Mouse (Mus musculus) hindbrain, embryonic 12.5 days (tissue): Measurements from ENCODE around the gene Odf2. TPM values are rescaled to one million over a fixed set of nuclear protein-coding genes. Genes with fewer than 3 reads are reported as not detected.

Experiments used
- ATAC-seq: fragments of 200-750 bp; cut with Nextera tagmentation; 2 replicates; pipeline ENCODE4 v1.8.0; 2017; ENCODE audit warnings: moderate TSS enrichment; ENCODE audit not compliant: low FRiP score
- H3K27ac ChIP-seq: fragments of 300-500 bp; sonication (generic); 2 replicates; pipeline ENCODE4 v1.5.1; 2016; ENCODE audit warnings: mild to moderate bottlenecking
- H3K27me3 ChIP-seq: fragments of 300-500 bp; sonication (generic); 2 replicates; pipeline ENCODE4 v1.6.1; 2016; ENCODE audit warnings: mild to moderate bottlenecking
- H3K36me3 ChIP-seq: fragments of 300-500 bp; sonication (generic); 2 replicates; pipeline ENCODE4 v1.6.1; 2016; ENCODE audit warnings: mild to moderate bottlenecking
- H3K4me1 ChIP-seq: fragments of 300-500 bp; sonication (generic); 2 replicates; pipeline ENCODE4 v1.6.1; 2016
- H3K4me2 ChIP-seq: fragments of 300-500 bp; sonication (generic); replicated peaks from 2 replicates; pipeline ENCODE4 v1.6.1; 2016; ENCODE audit warnings: mild to moderate bottlenecking
- H3K4me3 ChIP-seq: fragments of 300-500 bp; sonication (generic); 2 replicates; pipeline ENCODE4 v1.5.1; 2016; ENCODE audit warnings: mild to moderate bottlenecking
- H3K9ac ChIP-seq: fragments of 300-500 bp; sonication (generic); 2 replicates; pipeline ENCODE4 v1.6.1; 2016; ENCODE audit warnings: mild to moderate bottlenecking, moderate library complexity
- H3K9me3 ChIP-seq: fragments of 300-500 bp; sonication (generic); replicated peaks from 2 replicates; pipeline ENCODE4 v1.6.1; 2016; ENCODE audit warnings: mild to moderate bottlenecking
- WGBS: fragments of 180-500 bp; shearing (Covaris S2); methylation state at CpG from one replicate; pipeline ENCODE4 v1.1.7; 2016; 5-methylcytosine and 5-hydroxymethylcytosine counted together
- polyA plus RNA-seq: library from polyadenylated mRNA; unstranded; fragments of >200 nt; fragmentation: Nextera tagmentation; extraction: Ambion mirVana; gene quantifications from 2 replicates; pipeline ENCODE4 v1.2.1, GENCODE M21; 2016

Odf2 gene
- 87.9 and 97.0 TPM in 2 replicates for polyA plus RNA-seq

GRCm38 (mm10) chr2:29889066-29889944, at the start of gene Odf2:
Gene Odf2, plus strand, starts transcription at chr2:29889221.
- H3K27me3 ChIP-seq: no peaks in the 10 kb centered on the region

GRCm38 (mm10) chr2:29839460-29839859, 49.6 kb upstream of the Odf2 start:
- Histone ChIP-seq H3K9me3 (no peaks in the 10 kb centered on the region), H3K4me3 (no peak overlapping the region), H3K4me1 (peaks cover 83% of the 10 kb centered on the region), H3K9ac (no peak overlapping the region), H3K27ac (peak overlapping the region; percentile 98), H3K36me3 (peaks cover 15% of the 10 kb centered on the region), H3K4me2 (peak overlapping the region; percentile 9; the same call in 1 of the 2 replicates), H3K27me3 (peaks cover 13% of the 10 kb centered on the region; the same call in 1 of the 2 replicates)
- WGBS: 17% methylated on average over 4 of the region's 4 CpGs
- peak; percentile 75 for ATAC-seq

More at GRCm38 (mm10) chr2:29889066-29889944, at the start of gene Odf2:
- Histone ChIP-seq H3K4me1 (peaks cover 20% of the 10 kb centered on the region), H3K4me2 (peak within 1 kb of the TSS; percentile 90), H3K4me3 (peak within 1 kb of the TSS; percentile 99), H3K9me3 (no peaks in the 10 kb centered on the region), H3K27ac (peak within 1 kb of the TSS; percentile 92), H3K36me3 (peaks cover 25% of the 10 kb centered on the region), H3K9ac (peak within 1 kb of the TSS; percentile 95)
- ATAC-seq: peak; percentile 87
- 1% methylated on average over 55 of the region's 70 CpGs for WGBS

GRCm38 (mm10) chr2:29843231-29844105, 45.6 kb upstream of the Odf2 start:
- Histone ChIP-seq H3K9me3 (no peaks in the 10 kb centered on the region), H3K27ac (peak overlapping the region; percentile 98), H3K36me3 (peaks cover 15% of the 10 kb centered on the region), H3K4me3 (peak overlapping the region; percentile 57; the same call in 1 of the 2 replicates), H3K27me3 (peaks cover 36% of the 10 kb centered on the region), H3K4me2 (peak overlapping the region; percentile 68), H3K9ac (peak overlapping the region; percentile 90), H3K4me1 (peaks cover 87% of the 10 kb centered on the region)
- peak; percentile 52 for ATAC-seq
- WGBS: 29% methylated on average over 9 of the region's 9 CpGs

GRCm38 (mm10) chr2:29844115-29844514, 44.9 kb upstream of the Odf2 start:
- peak overlapping the region; percentile 57 for H3K4me3 ChIP-seq
- peaks cover 15% of the 10 kb centered on the region for H3K36me3 ChIP-seq
- peaks cover 36% of the 10 kb centered on the region for H3K27me3 ChIP-seq
- no peaks in the 10 kb centered on the region for H3K9me3 ChIP-seq
- H3K4me1 ChIP-seq: peaks cover 87% of the 10 kb centered on the region
- H3K9ac ChIP-seq: peak overlapping the region; percentile 90
- H3K4me2 ChIP-seq: peak overlapping the region; percentile 68
- no peak for ATAC-seq
- peak overlapping the region; percentile 98 for H3K27ac ChIP-seq
- WGBS: 41% methylated on average over 2 of the region's 2 CpGs

- Histone ChIP-seq H3K4me2 (peak overlapping the region; percentile 68), H3K9me3 (no peaks in the 10 kb centered on the region), H3K27me3 (peaks cover 36% of the 10 kb centered on the region), H3K4me1 (peaks cover 87% of the 10 kb centered on the region), H3K27ac (peak overlapping the region; percentile 98), H3K4me3 (peak overlapping the region; percentile 57), H3K9ac (peak overlapping the region; percentile 90), H3K36me3 (peaks cover 15% of the 10 kb centered on the region)
- ATAC-seq: no peak
- 7% methylated on average over 3 of the region's 3 CpGs for WGBS
Observed at GRCm38 (mm10) chr2:29844661-29845060, 44.4 kb upstream of the Odf2 start.

- peak; percentile 1; the same call in 1 of the 2 replicates for ATAC-seq
Observed at GRCm38 (mm10) chr2:29845636-29846035, 43.4 kb upstream of the Odf2 start.

GRCm38 (mm10) chr2:29846061-29846853, 42.8 kb upstream of the Odf2 start:
- Histone ChIP-seq H3K9ac (peak overlapping the region; percentile 90), H3K4me2 (peak overlapping the region; percentile 68), H3K4me3 (peak overlapping the region; percentile 57), H3K27ac (peak overlapping the region; percentile 98), H3K9me3 (no peaks in the 10 kb centered on the region), H3K27me3 (peaks cover 36% of the 10 kb centered on the region), H3K4me1 (peaks cover 82% of the 10 kb centered on the region), H3K36me3 (peaks cover 15% of the 10 kb centered on the region)
- ATAC-seq: peak; percentile 61
- WGBS: 2% methylated on average over 47 of the region's 47 CpGs

More at GRCm38 (mm10) chr2:29845636-29846035, 43.4 kb upstream of the Odf2 start:
- Histone ChIP-seq H3K36me3 (peaks cover 15% of the 10 kb centered on the region), H3K27ac (peak overlapping the region; percentile 98), H3K4me3 (peak overlapping the region; percentile 57), H3K4me1 (peaks cover 87% of the 10 kb centered on the region), H3K9me3 (no peaks in the 10 kb centered on the region), H3K27me3 (peaks cover 36% of the 10 kb centered on the region), H3K4me2 (peak overlapping the region; percentile 68), H3K9ac (peak overlapping the region; percentile 90)
- whole genome bisulfite sequencing: under 1% methylated on average over 25 of the region's 25 CpGs

GRCm38 (mm10) chr2:29846911-29847310, 42.1 kb upstream of the Odf2 start:
- peak overlapping the region; percentile 68 for H3K4me2 ChIP-seq
- WGBS: 21% methylated on average over 3 of the region's 3 CpGs
- no peak for ATAC-seq
- H3K9me3 ChIP-seq: no peaks in the 10 kb centered on the region
- H3K36me3 ChIP-seq: peaks cover 14% of the 10 kb centered on the region
- H3K4me1 ChIP-seq: peaks cover 81% of the 10 kb centered on the region
- peaks cover 36% of the 10 kb centered on the region for H3K27me3 ChIP-seq
- peak overlapping the region; percentile 98 for H3K27ac ChIP-seq
- peak overlapping the region; percentile 57 for H3K4me3 ChIP-seq
- peak overlapping the region; percentile 90 for H3K9ac ChIP-seq

- no peak overlapping the region for H3K4me3 ChIP-seq
- H3K36me3 ChIP-seq: no peaks in the 10 kb centered on the region
- H3K27ac ChIP-seq: peak overlapping the region; percentile 73
- ATAC-seq: no peak
- H3K9me3 ChIP-seq: no peaks in the 10 kb centered on the region
- peaks cover 28% of the 10 kb centered on the region for H3K27me3 ChIP-seq
- 0 out of 2 replicates have a peak overlapping the region, but pooled peaks have one; percentile 8 for H3K4me2 ChIP-seq
- no peak overlapping the region for H3K9ac ChIP-seq
- peaks cover 76% of the 10 kb centered on the region for H3K4me1 ChIP-seq
- 39% methylated on average over 8 of the region's 8 CpGs for WGBS
Observed at GRCm38 (mm10) chr2:29849041-29849440, 40.0 kb upstream of the Odf2 start.

- peak overlapping the region; percentile 73 for H3K27ac ChIP-seq
- WGBS: 32% methylated on average over 5 of the region's 5 CpGs
- ATAC-seq: no peak
- H3K36me3 ChIP-seq: no peaks in the 10 kb centered on the region
- H3K4me1 ChIP-seq: peaks cover 71% of the 10 kb centered on the region
- H3K4me2 ChIP-seq: no peak overlapping the region
- no peak overlapping the region for H3K9ac ChIP-seq
- H3K9me3 ChIP-seq: no peaks in the 10 kb centered on the region
- peaks cover 21% of the 10 kb centered on the region for H3K27me3 ChIP-seq
- no peak overlapping the region for H3K4me3 ChIP-seq
Observed at GRCm38 (mm10) chr2:29849841-29850480, 39.1 kb upstream of the Odf2 start.

- Histone ChIP-seq H3K4me1 (peaks cover 78% of the 10 kb centered on the region), H3K27ac (peak overlapping the region; percentile 83), H3K36me3 (no peaks in the 10 kb centered on the region), H3K4me3 (no peak overlapping the region), H3K9me3 (no peaks in the 10 kb centered on the region), H3K9ac (no peak overlapping the region), H3K4me2 (no peak overlapping the region), H3K27me3 (no peaks in the 10 kb centered on the region)
- ATAC-seq: no peak
- WGBS: 17% methylated on average over 4 of the region's 4 CpGs
Observed at GRCm38 (mm10) chr2:29852957-29853485, 36.0 kb upstream of the Odf2 start.
